Mouse (Mus musculus): ENCODE measurements around the gene Mccc1. TPM values are rescaled to one million over a fixed set of nuclear protein-coding genes. Genes with fewer than 3 reads are reported as not detected.

The Mccc1 gene
- total RNA-seq, 2 experiments from 2014 or later, result 29.7 to 37.9 TPM

DNA sequence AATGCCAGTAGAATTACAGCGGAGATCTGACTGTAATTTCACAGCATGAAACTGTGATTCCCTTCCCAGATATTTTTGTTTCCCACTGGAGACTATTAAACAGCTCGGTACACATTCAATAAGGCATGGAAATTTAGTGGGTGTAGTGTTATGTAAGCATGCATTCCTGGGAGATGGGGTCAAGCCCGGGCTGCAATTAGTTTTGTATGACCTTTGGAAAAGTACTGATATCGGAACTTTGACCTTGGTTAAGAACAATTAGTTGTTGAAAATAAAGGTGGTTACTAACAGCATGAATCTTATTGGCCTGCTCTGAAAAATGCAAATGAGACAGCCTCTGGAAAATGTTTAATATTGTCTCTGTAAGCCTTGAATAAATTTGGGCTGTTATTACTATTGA, 30.0 kb downstream of the Mccc1 start:
- no peak for DNase-seq (ENCODE audit: low spot score in 2 of 2)
- intact Hi-C loops (cut with DNase I), result no loop called here

DNA sequence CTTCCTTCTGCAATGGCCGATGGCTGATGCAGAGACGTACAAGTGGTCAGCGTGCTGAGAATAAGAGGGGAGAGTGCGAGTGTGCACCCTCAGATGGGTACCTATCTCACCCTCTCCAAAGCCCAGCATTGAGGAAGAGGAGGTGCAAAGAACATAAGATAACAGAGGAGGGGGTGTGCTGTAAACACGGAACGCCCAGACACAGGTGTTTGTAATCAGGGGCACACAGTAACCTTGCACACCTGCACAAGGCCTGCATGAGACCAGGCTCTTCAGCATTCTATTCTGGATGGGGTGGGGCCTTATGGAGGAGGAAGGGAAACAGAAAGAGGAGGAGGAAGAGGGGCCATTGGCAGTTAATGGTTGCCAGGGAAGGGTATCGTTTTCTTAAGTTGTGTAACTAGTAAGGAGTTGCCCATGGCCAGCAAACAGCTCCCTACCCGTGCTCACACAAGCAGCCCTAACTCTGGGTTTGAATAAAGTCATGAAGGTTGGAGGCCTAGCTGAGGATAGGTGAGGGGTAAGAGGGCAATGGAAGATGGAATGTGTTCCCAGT, 33.0 kb downstream of the Mccc1 start:
- DNase-seq (ENCODE audit: low spot score in 2 of 2), result no peak
- intact Hi-C loops (cut with DNase I), result no loop called here

DNA sequence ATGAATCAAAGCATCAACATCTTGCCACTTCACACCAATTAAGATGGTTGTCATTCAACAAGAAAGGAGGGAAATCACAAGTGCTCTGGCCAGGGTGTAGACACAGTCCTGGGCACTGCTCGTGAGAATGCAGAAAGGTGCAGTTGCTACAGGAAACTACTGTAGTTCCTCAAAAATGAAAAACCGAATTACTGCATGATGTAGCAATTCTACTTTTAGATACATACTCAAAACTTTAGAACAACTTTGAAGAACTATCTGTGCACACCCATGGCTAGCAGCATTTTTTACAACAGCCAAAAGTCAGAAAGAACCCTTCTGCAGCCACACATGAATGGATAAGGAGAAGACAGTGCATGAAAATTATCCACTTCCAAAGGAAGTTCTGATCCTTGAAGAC, 34.0 kb downstream of the Mccc1 start:
- intact Hi-C loops (cut with DNase I), result no loop called here
- DNase-seq (ENCODE audit: low spot score in 2 of 2), result no peak

DNA sequence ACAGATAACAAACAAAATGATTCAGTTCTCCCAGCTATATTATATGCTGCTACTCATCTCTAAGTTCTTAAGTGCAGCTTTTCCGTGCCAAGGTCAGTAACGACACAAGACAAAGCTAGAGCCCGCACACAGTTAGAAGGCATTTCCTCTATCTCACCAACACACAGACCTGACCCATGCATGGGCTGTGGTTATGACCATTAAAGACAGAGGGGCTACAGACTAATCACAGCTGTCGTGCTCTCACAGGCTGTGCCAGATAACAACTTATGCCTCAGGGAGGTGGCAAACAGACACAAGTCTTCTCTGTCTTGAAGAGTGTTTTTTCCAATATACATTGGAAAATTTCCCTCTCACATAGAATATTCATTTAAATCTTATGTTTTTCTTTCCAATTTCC, 35.5 kb downstream of the Mccc1 start:
- intact Hi-C loops (cut with DNase I), result no loop called here

DNA sequence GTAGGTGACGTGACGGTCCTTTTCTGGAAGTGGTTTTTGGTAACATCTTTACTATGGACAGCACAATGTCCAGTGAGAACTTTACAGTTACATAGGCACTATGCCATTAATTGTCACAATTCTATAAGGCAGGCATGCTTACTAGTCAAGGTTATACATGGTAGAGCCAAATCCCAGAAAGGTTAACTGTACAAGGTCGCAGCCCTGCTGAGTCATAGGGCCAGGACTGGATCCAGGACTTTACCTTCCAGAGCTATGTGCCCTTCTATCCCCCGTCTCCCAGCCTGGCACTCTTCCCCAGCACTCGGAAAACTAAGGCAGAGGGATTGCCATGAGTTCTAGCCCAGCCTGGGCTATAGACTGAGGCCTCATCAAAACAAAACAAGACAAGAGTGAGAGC, 36.6 kb downstream of the Mccc1 start:
- DNase-seq (ENCODE audit: low spot score in 2 of 2), result no peak
- intact Hi-C loops (cut with DNase I), result no loop called here

More for the DNA sequence above, 35.5 kb downstream of the Mccc1 start:
- no peak for DNase-seq (ENCODE audit: low spot score in 2 of 2)

DNA sequence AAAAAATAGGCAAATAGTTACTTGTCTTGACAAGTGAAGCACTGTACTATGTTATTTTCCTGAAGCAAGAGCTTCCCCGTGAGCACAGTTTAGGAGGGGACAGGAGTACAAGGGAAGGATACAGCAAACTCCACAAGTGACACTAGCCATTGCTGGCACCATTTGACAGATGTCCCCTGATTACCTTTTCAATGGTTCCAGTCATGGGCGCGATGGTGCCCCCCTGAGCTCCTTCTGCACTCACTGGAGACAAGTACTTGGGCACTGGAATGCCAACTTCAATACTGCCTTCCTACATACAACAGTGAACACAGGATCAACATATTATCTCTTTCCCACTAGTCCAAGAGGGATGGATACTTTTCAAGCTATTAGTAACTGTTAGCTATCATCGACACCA, 37.1 kb downstream of the Mccc1 start:
- no peak for DNase-seq (ENCODE audit: low spot score in 2 of 2)
- intact Hi-C loops (cut with DNase I), result no loop called here

DNA sequence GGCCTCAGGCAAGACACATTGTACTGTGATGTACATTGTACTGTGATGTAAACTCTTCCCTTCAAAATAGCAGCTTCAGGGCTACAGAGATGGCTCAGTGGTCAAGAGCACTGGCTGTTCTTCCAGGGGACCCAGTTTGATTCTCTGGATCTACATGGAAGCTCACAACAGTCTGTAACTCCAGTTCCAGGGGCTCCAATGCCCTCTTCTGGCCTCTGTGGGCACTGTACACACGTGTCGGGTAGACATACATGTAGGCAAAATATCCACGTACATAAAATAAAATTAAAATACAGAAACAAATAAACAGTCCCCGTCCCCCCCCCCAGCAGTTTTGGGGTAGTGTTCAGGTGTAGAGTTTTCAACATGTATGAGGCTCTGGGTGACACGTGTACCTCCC, 37.5 kb downstream of the Mccc1 start:
- intact Hi-C loops (cut with DNase I), result no loop called here
- no peak for DNase-seq (ENCODE audit: low spot score in 2 of 2)

DNA sequence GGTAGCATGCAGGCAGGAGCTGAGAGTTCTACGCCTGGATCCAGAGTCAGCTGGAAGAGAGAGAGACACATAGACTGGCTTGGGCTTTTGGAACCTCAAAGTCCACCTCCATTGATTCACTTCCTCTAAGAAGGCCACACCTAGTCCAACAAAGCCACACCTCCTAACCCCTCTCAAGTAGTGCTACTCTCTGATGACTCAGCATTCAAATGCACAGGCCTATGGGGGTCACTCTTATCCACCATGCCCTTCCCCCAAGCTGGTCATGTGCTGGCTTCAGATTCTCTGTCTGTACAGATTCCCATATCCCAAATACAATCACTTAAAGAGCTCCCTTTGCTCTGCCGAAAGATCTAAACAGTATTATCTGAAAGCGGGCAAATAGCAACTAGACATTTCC, 43.2 kb downstream of the Mccc1 start:
- DNase-seq (ENCODE audit: low spot score in 2 of 2), result no peak
- intact Hi-C loops (cut with DNase I), result no loop called here

DNA sequence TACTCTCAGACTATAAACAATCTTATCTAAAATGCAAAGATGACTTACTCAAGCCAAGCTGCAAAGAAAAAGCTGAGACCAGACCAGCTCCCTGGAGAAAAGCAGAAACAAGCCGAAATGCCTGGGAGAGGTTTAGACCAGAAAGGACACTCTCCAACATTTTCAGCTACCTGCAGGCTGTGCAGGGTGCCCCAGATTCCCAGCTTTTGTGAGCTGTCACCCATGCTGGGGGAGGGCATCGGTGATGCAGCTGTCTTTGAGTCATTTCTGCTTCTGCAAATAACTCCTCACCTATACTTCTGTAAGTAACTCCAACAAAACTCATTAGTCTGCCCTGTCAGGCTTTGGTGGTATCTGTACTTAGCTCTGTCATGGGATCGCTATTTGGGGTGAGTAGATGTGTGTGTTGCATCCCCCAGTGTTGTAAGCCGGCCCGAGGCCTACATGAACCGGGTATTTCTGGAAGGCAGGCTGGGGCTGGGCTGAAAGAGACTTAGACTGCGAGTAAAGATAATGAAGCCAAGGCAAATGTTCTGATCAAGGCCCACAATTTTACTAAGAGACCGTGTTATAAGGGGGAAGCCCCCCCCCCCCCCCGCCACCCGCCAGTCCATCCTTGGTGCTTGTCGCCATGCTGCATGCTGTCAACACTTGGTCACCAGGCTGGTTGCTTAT, 45.4 kb downstream of the Mccc1 start:
- intact Hi-C loops (cut with DNase I), result no loop called here
- peak in 1 of 2 experiments; percentile 29 for DNase-seq (ENCODE audit: low spot score in 2 of 2)

DNA sequence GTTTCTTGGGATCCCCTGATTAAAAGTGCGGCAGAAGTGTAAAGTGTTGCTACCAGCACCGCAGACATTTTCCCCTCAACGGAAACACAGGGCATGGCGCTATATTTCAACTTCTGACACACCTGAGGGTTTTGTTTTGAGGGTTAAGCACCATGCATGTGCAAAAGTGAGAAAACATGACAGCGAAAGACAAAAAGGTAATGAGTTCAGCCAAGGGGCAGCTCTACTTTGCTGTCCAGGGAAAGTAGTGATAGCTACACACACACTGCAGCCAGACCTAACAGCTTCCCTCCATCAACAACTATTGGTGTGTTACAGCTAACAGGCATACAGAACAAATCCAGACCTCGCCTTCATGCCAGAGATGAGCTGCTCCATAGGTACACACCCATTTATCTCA, 46.7 kb downstream of the Mccc1 start:
- intact Hi-C loops (cut with DNase I), result no loop called here
- DNase-seq (ENCODE audit: low spot score in 2 of 2), result no peak

DNA sequence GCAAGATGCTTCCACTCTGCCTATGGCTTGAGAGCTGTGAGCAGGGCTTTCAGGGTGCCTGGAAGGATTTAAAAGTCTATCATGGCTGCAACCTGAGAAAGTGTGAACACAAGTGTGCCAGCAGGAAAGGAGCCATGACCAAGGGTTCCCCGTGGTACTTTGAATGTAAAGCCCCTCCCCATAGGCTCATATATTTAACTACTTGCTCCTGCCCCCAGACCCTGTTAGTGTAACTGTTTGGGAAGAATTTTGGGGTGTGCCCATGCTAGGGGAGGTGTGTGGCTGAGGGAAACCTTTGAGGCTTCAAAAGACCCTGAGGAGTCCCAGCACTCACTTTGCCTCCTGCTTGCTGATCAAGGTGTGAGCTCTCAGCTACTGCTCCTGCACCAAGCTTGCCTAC, 47.3 kb downstream of the Mccc1 start:
- no peak for DNase-seq (ENCODE audit: low spot score in 2 of 2)
- intact Hi-C loops (cut with DNase I), result no loop called here

DNA sequence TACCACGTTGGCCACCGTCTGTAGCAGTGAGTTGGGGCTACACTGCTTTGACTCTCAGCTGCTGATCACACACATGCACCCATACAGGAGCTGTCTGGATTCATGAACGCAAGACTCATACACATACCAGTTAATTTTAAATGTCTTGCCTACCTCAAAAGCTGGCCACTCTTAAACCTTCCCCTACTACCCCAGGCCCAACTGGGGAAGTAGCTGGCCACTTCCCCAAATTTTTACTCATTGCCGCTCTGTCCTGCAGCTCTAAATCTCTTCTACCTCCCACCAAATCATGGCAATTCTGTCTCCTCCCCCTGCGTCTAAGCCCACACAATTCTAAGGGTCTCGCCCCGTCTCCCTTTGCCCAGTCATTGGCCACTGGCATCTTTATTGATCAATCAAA, 52.3 kb downstream of the Mccc1 start:
- intact Hi-C loops (cut with DNase I), result no loop called here
- no peak for DNase-seq (ENCODE audit: low spot score in 2 of 2)

DNA sequence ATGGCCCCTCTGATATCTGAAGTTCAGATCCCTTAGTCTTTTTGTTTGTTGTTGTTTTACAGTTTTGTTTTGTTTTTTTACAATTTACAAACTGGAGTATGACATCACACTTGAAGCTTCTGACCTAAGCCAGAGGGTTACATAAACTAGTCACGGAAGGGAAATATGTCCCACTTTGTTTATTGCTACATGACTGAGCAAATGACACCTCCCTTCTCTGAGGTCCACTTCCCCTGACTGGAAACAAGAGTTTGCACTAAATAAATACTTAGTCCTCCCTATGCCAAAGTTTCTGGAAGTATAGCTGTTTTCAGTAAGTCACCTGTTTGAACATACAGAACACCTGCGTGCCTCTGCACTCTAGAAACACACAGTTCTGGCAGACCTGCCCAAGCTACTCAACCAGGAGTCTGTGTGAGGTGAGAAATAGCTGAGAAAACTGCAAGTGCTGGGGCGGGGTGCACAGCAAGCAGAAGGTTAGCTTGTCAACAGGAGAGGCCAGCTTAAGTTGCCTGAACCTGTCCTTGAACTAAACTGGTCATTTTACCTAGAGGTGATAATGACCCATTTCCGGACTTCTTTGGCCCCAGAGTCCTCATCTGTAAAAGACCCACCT, 59.9 kb downstream of the Mccc1 start:
- no peak for DNase-seq (ENCODE audit: low spot score in 2 of 2)
- intact Hi-C loops (cut with DNase I), result no loop called here

DNA sequence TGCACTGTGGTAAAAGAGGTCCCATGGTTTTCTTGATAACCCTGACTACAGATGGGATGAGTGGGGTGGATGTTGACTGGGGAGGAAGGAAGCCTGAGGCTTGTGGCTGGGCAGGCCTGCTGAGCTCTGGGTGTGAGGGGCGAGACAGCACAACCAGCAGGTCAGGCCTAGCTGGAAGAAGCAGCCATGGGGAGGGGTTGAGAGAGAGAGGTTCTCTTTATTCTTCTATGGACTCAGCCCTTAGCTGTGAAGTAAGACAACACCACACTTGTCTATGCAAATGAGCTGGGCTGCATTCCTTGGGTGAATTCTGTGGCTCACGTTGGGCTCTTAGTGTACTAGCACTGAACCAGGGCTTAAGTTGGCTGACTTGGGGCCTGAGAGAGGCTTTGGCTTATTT, 60.4 kb downstream of the Mccc1 start:
- intact Hi-C loops (cut with DNase I), result no loop called here
- DNase-seq (ENCODE audit: low spot score in 2 of 2), result no peak

DNA sequence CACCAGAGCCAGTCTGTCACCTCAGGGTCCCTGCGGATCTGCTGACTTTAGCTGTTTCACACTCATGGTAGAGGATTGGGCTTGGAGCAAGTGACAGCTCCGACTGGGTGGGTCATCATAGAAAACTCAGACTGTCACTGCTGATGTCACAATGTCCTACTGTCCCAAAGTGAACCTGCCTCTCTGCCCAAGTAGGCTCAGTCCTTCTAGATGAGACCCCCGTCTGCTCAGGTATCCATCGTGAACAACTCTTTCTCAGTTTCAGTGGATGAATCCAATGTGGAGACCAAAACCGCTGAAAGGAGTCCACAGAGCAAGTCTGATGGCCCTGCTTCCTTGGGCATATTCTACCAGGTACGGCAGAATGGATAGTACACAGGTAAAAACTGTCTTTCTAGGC, 63.1 kb downstream of the Mccc1 start, which contains the start of gene Dcun1d1:
TSS of gene Dcun1d1 (minus strand) at position 101 of the 400 bp plus-strand sequence.
- intact Hi-C loops (cut with DNase I), result loop anchor here (10.0 kb wide), 1 partner anchor 183 kb away; the partner anchor contains the start of gene Atp11b

DNA sequence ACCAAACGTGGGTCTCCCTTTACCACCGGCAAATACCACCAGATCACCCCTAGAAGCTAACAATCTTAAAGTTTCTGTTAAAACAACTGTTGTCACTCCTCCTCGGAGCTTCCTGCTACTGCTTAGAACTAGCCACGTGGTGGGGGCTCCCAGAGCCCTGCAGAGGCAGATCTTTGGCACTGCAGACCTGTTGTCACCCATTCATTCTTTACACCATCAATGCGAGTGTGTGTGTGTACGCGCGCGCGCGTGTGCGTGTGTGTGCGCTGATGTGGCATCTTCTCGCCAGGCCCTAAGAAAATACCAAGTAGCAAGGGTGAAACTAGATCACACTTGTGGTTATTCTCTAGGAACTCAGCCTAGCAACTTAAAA, 67.1 kb downstream of the Mccc1 start:
- intact Hi-C loops (cut with DNase I), result loop anchor here (5.0 to 10.0 kb wide), 2 partner anchors 69 to 179 kb away; partner anchors contain the start of genes Atp11b and Mccc1
- DNase-seq (ENCODE audit: low spot score in 2 of 2), result peak in 1 of 2 experiments; percentile 20

More for the DNA sequence above, 63.1 kb downstream of the Mccc1 start, which contains the start of gene Dcun1d1:
- no peak for DNase-seq (ENCODE audit: low spot score in 2 of 2)

DNA sequence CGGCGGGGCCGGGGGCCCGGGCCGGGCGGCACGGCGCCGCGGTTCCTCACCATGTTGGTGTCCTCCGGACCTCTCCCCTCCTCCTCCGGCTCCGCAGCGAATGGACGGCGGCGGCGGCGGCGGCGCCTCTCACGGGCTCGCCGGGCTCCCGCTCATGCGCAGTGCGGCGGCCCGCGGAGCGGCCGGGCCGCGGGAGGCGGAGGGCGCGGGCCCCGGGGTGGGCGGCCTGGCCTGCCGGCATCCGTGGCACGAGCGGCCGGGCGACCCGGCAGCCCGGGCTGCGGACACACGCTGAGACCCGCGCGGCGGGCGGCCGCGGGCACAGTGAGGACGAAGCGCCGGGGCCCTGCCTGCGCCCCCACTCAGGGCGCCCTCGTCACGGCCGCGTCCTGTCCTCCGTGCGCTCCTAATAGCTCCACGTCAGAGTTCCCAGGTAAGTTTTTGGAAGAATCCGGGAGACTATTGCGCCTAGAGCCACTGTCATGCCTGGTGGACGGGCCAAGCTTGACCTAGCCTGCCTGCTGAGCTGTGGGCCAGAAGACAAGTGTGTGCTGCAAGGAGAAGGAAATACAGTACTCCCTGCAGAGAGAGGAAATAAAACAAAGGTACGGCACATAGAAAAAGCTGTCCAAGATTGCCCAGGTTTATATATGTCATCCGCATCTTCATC, 67.6 kb downstream of the Mccc1 start:
- DNase-seq (ENCODE audit: low spot score in 2 of 2), result peak; percentile 72 to 79
- intact Hi-C loops (cut with DNase I), result loop anchor here (5.0 to 10.0 kb wide), 2 partner anchors 69 to 178 kb away; partner anchors contain the start of genes Atp11b and Mccc1

DNA sequence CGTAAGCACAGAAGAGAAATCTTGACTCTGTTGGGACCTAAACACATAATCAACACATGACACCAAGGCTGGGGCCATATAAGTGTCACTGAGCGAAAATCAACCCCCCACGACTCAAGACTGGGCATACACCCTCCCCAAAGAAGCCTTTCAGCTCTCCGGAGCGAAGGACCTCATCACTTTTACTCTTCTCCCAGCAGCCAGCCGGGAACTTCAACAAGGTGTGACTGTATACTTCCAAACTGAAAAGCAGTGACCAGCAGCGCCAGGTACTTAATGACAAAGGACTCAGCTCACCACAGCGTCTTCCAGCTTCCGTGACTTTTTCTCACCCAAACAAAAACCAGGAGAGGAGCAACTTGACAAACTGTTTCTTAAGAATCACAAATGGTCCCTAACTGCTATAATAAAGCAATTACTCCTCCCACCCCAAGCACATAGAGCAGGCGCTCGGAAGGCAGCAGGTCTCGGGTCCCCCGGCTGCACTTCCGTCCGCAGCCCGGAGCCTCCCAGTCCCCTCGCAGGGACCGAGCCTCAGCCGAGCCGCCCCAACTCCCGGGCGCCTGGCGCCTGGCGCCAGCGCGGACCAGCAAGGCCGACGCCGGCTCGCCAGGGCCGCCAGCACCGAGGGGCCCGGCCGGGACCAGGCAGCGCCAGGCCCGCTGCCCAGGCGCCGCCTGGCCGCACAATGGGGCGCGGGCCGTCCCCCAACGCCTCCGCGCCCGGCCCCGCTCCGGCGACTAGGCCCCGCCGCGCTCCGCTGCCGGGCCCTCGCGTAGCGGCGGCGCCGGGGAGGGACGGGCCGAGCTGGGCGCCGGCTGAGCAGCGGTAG, 68.4 kb downstream of the Mccc1 start:
- peak; percentile 31 to 51 for DNase-seq (ENCODE audit: low spot score in 2 of 2)
- intact Hi-C loops (cut with DNase I), result loop anchor here (5.0 to 10.0 kb wide), 2 partner anchors 70 to 177 kb away; partner anchors contain the start of genes Atp11b and Mccc1

DNA sequence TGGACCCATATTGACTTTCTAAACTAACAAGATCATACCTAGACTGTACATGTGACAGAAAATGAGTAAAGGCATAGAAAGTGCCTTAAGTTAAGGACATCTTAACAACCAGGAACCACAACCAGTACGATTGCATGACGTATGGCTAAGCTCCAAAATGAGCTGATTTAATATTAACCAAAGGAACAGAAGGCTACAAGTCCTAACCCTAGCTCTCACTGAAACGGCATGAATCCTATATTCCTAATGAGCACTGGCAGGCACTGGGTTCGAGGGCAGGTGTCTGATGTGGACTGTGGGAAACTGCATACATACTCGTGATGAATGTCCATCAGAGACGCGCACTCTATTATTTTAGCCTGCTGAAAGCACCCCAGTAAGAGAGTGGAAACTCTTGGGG, 69.1 kb downstream of the Mccc1 start:
- intact Hi-C loops (cut with DNase I), result loop anchor here (5.0 to 10.0 kb wide), 2 partner anchors 71 to 177 kb away; partner anchors contain the start of genes Atp11b and Mccc1
- DNase-seq (ENCODE audit: low spot score in 2 of 2), result no peak
